Mouse (Mus musculus) adrenal gland, adult (tissue): ENCODE measurements around the gene Gm10382.

Experiments
- DNase-seq, 2 experiments: peaks; one replicate each; pipeline ENCODE4 v3.0.0; 2022 to 2023; ENCODE audit warnings: low spot score in 1 of 2; ENCODE audit not compliant: inconsistent age in 2 of 2

Gm10382 gene

GRCm38 (mm10) chr5:125392618-125392976 lies 3.5 kb downstream of the Gm10382 start:
- DNase-seq, result no peak

- DNase-seq, result peak; percentile 98 to 99
Measured at GRCm38 (mm10) chr5:125392977-125393621, 4.0 kb downstream of the Gm10382 start.

- DNase-seq, result peak; percentile 85 to 92
Measured at GRCm38 (mm10) chr5:125393622-125394603, 4.8 kb downstream of the Gm10382 start.

GRCm38 (mm10) chr5:125395008-125395407 lies 5.9 kb downstream of the Gm10382 start:
- DNase-seq, result no peak

- peak in 1 of 2 experiments; percentile 54 for DNase-seq
Measured at GRCm38 (mm10) chr5:125400903-125401302, 11.8 kb downstream of the Gm10382 start.

- DNase-seq, result no peak
Measured at GRCm38 (mm10) chr5:125402476-125402875, 13.4 kb downstream of the Gm10382 start.

GRCm38 (mm10) chr5:125402991-125403390 lies 13.9 kb downstream of the Gm10382 start:
- no peak for DNase-seq

GRCm38 (mm10) chr5:125403481-125404465 lies 14.7 kb downstream of the Gm10382 start:
- DNase-seq, result peak; percentile 74 to 95

- no peak for DNase-seq
Measured at GRCm38 (mm10) chr5:125404536-125404902, 15.4 kb downstream of the Gm10382 start.

- peak in 1 of 2 experiments; percentile 78 for DNase-seq
Measured at GRCm38 (mm10) chr5:125404903-125405545, 15.9 kb downstream of the Gm10382 start.

GRCm38 (mm10) chr5:125405546-125406248 lies 16.6 kb downstream of the Gm10382 start:
- peak; percentile 90 to 99 for DNase-seq

GRCm38 (mm10) chr5:125406322-125407016 lies 17.3 kb downstream of the Gm10382 start:
- peak in 1 of 2 experiments; percentile 75 for DNase-seq

GRCm38 (mm10) chr5:125407020-125407830 lies 18.1 kb downstream of the Gm10382 start:
- peak in 1 of 2 experiments; percentile 51 for DNase-seq

GRCm38 (mm10) chr5:125407910-125408575 lies 18.9 kb downstream of the Gm10382 start:
- peak in 1 of 2 experiments; percentile 56 for DNase-seq

GRCm38 (mm10) chr5:125408842-125409241 lies 19.7 kb downstream of the Gm10382 start:
- peak; percentile 86 to 97 for DNase-seq

GRCm38 (mm10) chr5:125409348-125410090 lies 20.4 kb downstream of the Gm10382 start:
- DNase-seq, result peak; percentile 56 to 91

GRCm38 (mm10) chr5:125411972-125412530 lies 22.9 kb downstream of the Gm10382 start:
- peak; percentile 71 to 89 for DNase-seq
